Mouse (Mus musculus): Measurements from ENCODE around the gene Zfp638. TPM values are rescaled to one million over a fixed set of nuclear protein-coding genes. Genes with fewer than 3 reads are reported as not detected.
"Not testable (repeated sequence)": the region's sequence is repeated elsewhere in the genome, so short reads cannot be mapped to it uniquely, and the experiment has no call there.

Gene Zfp638
- total RNA-seq (2021) = 10 to 100 TPM; 36.3 to 39.0 TPM
- long read RNA-seq, experiment 1, full-length matches to known transcripts = 1 of 5 reads
- long read RNA-seq, experiment 1, partial matches to known transcripts = 1 of 5 reads
- long read RNA-seq, experiment 1, other reads (novel, unspliced or antisense) = 3 of 5 reads
- long read RNA-seq, experiment 2, partial matches to known transcripts = 1 of 9 reads
- long read RNA-seq, experiment 2, other reads (novel, unspliced or antisense) = 8 of 9 reads

GRCm38 (mm10) chr6:83866954-83867597, at the start of gene Zfp638:
TSS of gene Zfp638 (plus strand) at chr6:83867109.
- DNase-seq = peak; percentile 91

GRCm38 (mm10) chr6:83818996-83819395, 47.9 kb upstream of the Zfp638 start:
- no peak for DNase-seq

- DNase-seq = no peak
Measured at GRCm38 (mm10) chr6:83820727-83821515, 46.0 kb upstream of the Zfp638 start.

- no peak for DNase-seq
Measured at GRCm38 (mm10) chr6:83821856-83822255, 45.1 kb upstream of the Zfp638 start.

- no peak for DNase-seq
Measured at GRCm38 (mm10) chr6:83830941-83831605, 35.8 kb upstream of the Zfp638 start.

- peak; percentile 99 for DNase-seq
Measured at GRCm38 (mm10) chr6:83831606-83832123, 35.2 kb upstream of the Zfp638 start, which contains the start of gene Paip2b. TSS of gene Paip2b (minus strand) at chr6:83831741.

GRCm38 (mm10) chr6:83832393-83832792, 34.5 kb upstream of the Zfp638 start:
- not testable (repeated sequence) for DNase-seq

- no peak for DNase-seq
Measured at GRCm38 (mm10) chr6:83836826-83837225, 30.1 kb upstream of the Zfp638 start.

GRCm38 (mm10) chr6:83838046-83838445, 28.9 kb upstream of the Zfp638 start:
- DNase-seq = no peak

- no peak for DNase-seq
Measured at GRCm38 (mm10) chr6:83840086-83840485, 26.8 kb upstream of the Zfp638 start.

- DNase-seq = no peak
Measured at GRCm38 (mm10) chr6:83844913-83845312, 22.0 kb upstream of the Zfp638 start.

- DNase-seq = peak; percentile 46
Measured at GRCm38 (mm10) chr6:83846141-83846540, 20.8 kb upstream of the Zfp638 start.

GRCm38 (mm10) chr6:83849446-83849845, 17.5 kb upstream of the Zfp638 start:
- DNase-seq = peak; percentile 45

- DNase-seq = no peak
Measured at GRCm38 (mm10) chr6:83857476-83857875, 9.4 kb upstream of the Zfp638 start.

- DNase-seq = peak; percentile 79
Measured at GRCm38 (mm10) chr6:83860033-83860432, 6.9 kb upstream of the Zfp638 start.

GRCm38 (mm10) chr6:83863538-83863937, 3.4 kb upstream of the Zfp638 start:
- no peak for DNase-seq

GRCm38 (mm10) chr6:83866423-83866822, 486 bp upstream of the Zfp638 start:
- DNase-seq = no peak

GRCm38 (mm10) chr6:83867598-83868585, 983 bp downstream of the Zfp638 start:
- DNase-seq = peak; percentile 70

GRCm38 (mm10) chr6:83879815-83880214, 12.9 kb downstream of the Zfp638 start:
- DNase-seq = no peak

GRCm38 (mm10) chr6:83886789-83887188, 19.9 kb downstream of the Zfp638 start:
- no peak for DNase-seq

- no peak for DNase-seq
Measured at GRCm38 (mm10) chr6:83888802-83889201, 21.9 kb downstream of the Zfp638 start.

All from gastrocnemius, postnatal 25 days (tissue).